Comparison of ENCODE assay signal across 10 mouse cellular contexts in genomic region chr11:49251380-49251761, GRCm38 (mm10). TPM values are rescaled to one million over a fixed set of nuclear protein-coding genes. Genes with fewer than 3 reads are reported as not detected.
DNase-seq lines count a peak whose midpoint lies in the region; ATAC-seq and TF ChIP-seq lines count a peak whose summit lies in the region.
"Had no signal": no experiment of that assay in that cellular context is flagged by ENCODE, and none has a peak within 500 bp of the region (broad histone marks: within the 10 kb centered on the region; RNA-seq: fewer than 3 reads in every experiment).

No protein-coding gene starts in this region.

- ATAC-seq in forebrain, embryonic 16.5 days = no peak
- no peak for ATAC-seq in liver, postnatal 0 days

- no peaks in the 10 kb centered on the region for H3K27me3 ChIP-seq in heart, embryonic 10.5 days (ENCODE audit: insufficient read depth, poor library complexity, severe bottlenecking)
- H3K27me3 ChIP-seq in C2C12 (ENCODE audit: control insufficient read depth, insufficient read depth, insufficient read length) = no peaks in the 10 kb centered on the region
- H3K27me3 ChIP-seq in forebrain, embryonic 16.5 days (replicated peaks; ENCODE audit: control insufficient read depth, insufficient read depth, low read length) = no peaks in the 10 kb centered on the region
- no peaks in the 10 kb centered on the region for H3K27me3 ChIP-seq in liver, postnatal 0 days (ENCODE audit: insufficient read depth, low read length)

- no peak for TF ChIP-seq EP300 in liver, postnatal 0 days (IDR thresholded peaks at IDR 0.05; ENCODE audit: low read depth)

- peaks cover 46% of the 10 kb centered on the region for H3K4me1 ChIP-seq in heart, embryonic 10.5 days
- peaks cover 14% of the 10 kb centered on the region for H3K4me1 ChIP-seq in forebrain, embryonic 16.5 days (replicated peaks; ENCODE audit: control insufficient read depth, insufficient read depth, low read length)
- H3K4me1 ChIP-seq in liver, postnatal 0 days (ENCODE audit: insufficient read depth) = peaks cover 62% of the 10 kb centered on the region

- TF ChIP-seq CTCF in C2C12 (IDR thresholded peaks at IDR 0.05; ENCODE audit: control insufficient read depth, insufficient read depth, insufficient read length) = no peak
- TF ChIP-seq CTCF in liver, postnatal 0 days (IDR thresholded peaks at IDR 0.05; ENCODE audit: low read depth) = no peak

- H3K9ac ChIP-seq in forebrain, embryonic 16.5 days (replicated peaks; ENCODE audit: low read depth, low read length) = peak overlapping the region; percentile 84; the same call in 1 of the 2 replicates
- peak overlapping the region; percentile 92 for H3K9ac ChIP-seq in liver, postnatal 0 days (replicated peaks)

- H3K9me3 ChIP-seq in heart, embryonic 10.5 days = no peaks in the 10 kb centered on the region
- H3K9me3 ChIP-seq in forebrain, embryonic 16.5 days (ENCODE audit: control insufficient read depth, low read length) = no peaks in the 10 kb centered on the region
- H3K9me3 ChIP-seq in liver, postnatal 0 days (ENCODE audit: low read length) = no peaks in the 10 kb centered on the region

- H3K36me3 ChIP-seq in heart, embryonic 10.5 days = peaks cover 36% of the 10 kb centered on the region
- H3K36me3 ChIP-seq in C2C12 (ENCODE audit: control insufficient read depth, insufficient read depth) = peaks cover 47% of the 10 kb centered on the region
- no peaks in the 10 kb centered on the region for H3K36me3 ChIP-seq in forebrain, embryonic 16.5 days (ENCODE audit: control insufficient read depth, insufficient read depth)
- H3K36me3 ChIP-seq in liver, postnatal 0 days (replicated peaks; ENCODE audit: insufficient read depth, low read length) = peaks cover 41% of the 10 kb centered on the region

- H3K4me2 ChIP-seq in forebrain, embryonic 16.5 days (ENCODE audit: low read length) = peak overlapping the region; percentile 76
- H3K4me2 ChIP-seq in liver, postnatal 0 days (ENCODE audit: low read depth, low read length) = peak overlapping the region; percentile 95

- DNase-seq in heart, embryonic 10.5 days (ENCODE audit: low spot score) = no peak
- DNase-seq in heart, adult 11 months = no peak
- DNase-seq in liver, postnatal 0 days = no peak
- DNase-seq in cerebellum, postnatal 36 days = no peak
- DNase-seq in cerebellum, postnatal 25 days = no peak
- DNase-seq in gastrocnemius, postnatal 4 days (ENCODE audit: low spot score in 2 of 2) = no peak

- H3K27ac ChIP-seq in heart, embryonic 10.5 days = peak overlapping the region; percentile 97; the same call in 1 of the 2 replicates
- H3K27ac ChIP-seq in forebrain, embryonic 16.5 days (ENCODE audit: low read length) = no peak overlapping the region
- peak overlapping the region; percentile 98 for H3K27ac ChIP-seq in liver, postnatal 0 days (ENCODE audit: low read depth)

- peak overlapping the region; percentile 83 for H3K4me3 ChIP-seq in heart, embryonic 10.5 days
- H3K4me3 ChIP-seq in C2C12 (ENCODE audit: insufficient read depth, poor library complexity, severe bottlenecking) = peak overlapping the region; percentile 68
- H3K4me3 ChIP-seq in forebrain, embryonic 16.5 days (replicated peaks; ENCODE audit: low read length) = no peak overlapping the region; the same call in 1 of the 2 replicates
- H3K4me3 ChIP-seq in liver, postnatal 0 days (ENCODE audit: low read depth, low read length) = peak overlapping the region; percentile 80

- H3ac ChIP-seq in C2C12 (ENCODE audit: control insufficient read depth, insufficient read length, low read depth) = peak overlapping the region; percentile 5

- H3K79me3 ChIP-seq in C2C12 (ENCODE audit: low read depth) = peaks cover 34% of the 10 kb centered on the region

- peaks cover 62% of the 10 kb centered on the region for H3K79me2 ChIP-seq in C2C12 (ENCODE audit: control insufficient read depth, insufficient read depth)

- 70% methylated on average over 7 of the region's 7 CpGs for WGBS in heart, embryonic 10.5 days
- WGBS in forebrain, embryonic 16.5 days = 72% methylated on average over 7 of the region's 7 CpGs
- 16% methylated on average over 7 of the region's 7 CpGs for WGBS in liver, postnatal 0 days (ENCODE audit: insufficient replicate concordance)

TF ChIP-seq in C2C12, 6 proteins besides CTCF, POLR2A, EP300 and RAD21:
- TF ChIP-seq MYOG (IDR thresholded peaks at IDR 0.05; ENCODE audit: control insufficient read depth, extremely low read depth, insufficient read length) = no peak
- no peak for TF ChIP-seq MYOD1 (IDR thresholded peaks at IDR 0.05; ENCODE audit: control insufficient read depth, insufficient read length, low read depth)
- no peak for TF ChIP-seq CEBPB (IDR thresholded peaks at IDR 0.05; ENCODE audit: low read depth)
- TF ChIP-seq MAX (IDR thresholded peaks at IDR 0.05) = no peak
- TF ChIP-seq FOSL1 (IDR thresholded peaks at IDR 0.05; ENCODE audit: insufficient read depth, low read length, poor library complexity, severe bottlenecking) = no peak
- no peak for TF ChIP-seq USF1 (IDR thresholded peaks at IDR 0.05; ENCODE audit: low read depth)

RNA-seq across cellular contexts. Expression of gene Mgat1, which starts 7.4 kb away (rescaled TPM):
- polyA plus RNA-seq in heart, embryonic 10.5 days (2016; fragmentation: Nextera tagmentation; extraction: Ambion mirVana) = 41.1 and 46.9 TPM in 2 replicates
- 44.5 TPM for polyA plus RNA-seq in C2C12 (2012; fragmentation: generic; extraction: Trizol)
- 28.0 and 31.8 TPM in 2 replicates for polyA plus RNA-seq in forebrain, embryonic 16.5 days (2015; fragmentation: Nextera tagmentation; extraction: Ambion mirVana)
- polyA plus RNA-seq in liver, postnatal 0 days (2015; fragmentation: Nextera tagmentation; extraction: Ambion mirVana) = 56.3 and 58.2 TPM in 2 replicates
- 10 to 100 TPM; 61.3 to 67.4 TPM for total RNA-seq in gastrocnemius, postnatal 4 days (2021)

RNA-seq across cellular contexts. Expression of gene Olfr1393, which starts 26.7 kb away (rescaled TPM):
- not detected in 2 replicates for polyA plus RNA-seq in heart, embryonic 10.5 days (2016; fragmentation: Nextera tagmentation; extraction: Ambion mirVana)
- not detected for polyA plus RNA-seq in C2C12 (2012; fragmentation: generic; extraction: Trizol)
- polyA plus RNA-seq in forebrain, embryonic 16.5 days (2015; fragmentation: Nextera tagmentation; extraction: Ambion mirVana) = not detected in 2 replicates
- polyA plus RNA-seq in liver, postnatal 0 days (2015; fragmentation: Nextera tagmentation; extraction: Ambion mirVana) = 0.05 and 0.07 TPM in 2 replicates
- total RNA-seq in gastrocnemius, postnatal 4 days (2021) = under 1 TPM; 0.16 to 0.22 TPM
- polyA plus RNA-seq: thymus, postnatal 0 days had no signal

RNA-seq across cellular contexts. Expression of gene Olfr1392, which starts 33.7 kb away (rescaled TPM):
- polyA plus RNA-seq in heart, embryonic 10.5 days (2016; fragmentation: Nextera tagmentation; extraction: Ambion mirVana) = not detected in 2 replicates
- not detected for polyA plus RNA-seq in C2C12 (2012; fragmentation: generic; extraction: Trizol)
- polyA plus RNA-seq in forebrain, embryonic 16.5 days (2015; fragmentation: Nextera tagmentation; extraction: Ambion mirVana) = not detected in 2 replicates
- not detected in 2 replicates for polyA plus RNA-seq in liver, postnatal 0 days (2015; fragmentation: Nextera tagmentation; extraction: Ambion mirVana)
- total RNA-seq in gastrocnemius, postnatal 4 days (2021) = not detected
- polyA plus RNA-seq: thymus, postnatal 0 days had no signal

RNA-seq across cellular contexts. Expression of gene Zfp62, which starts 48.3 kb away (rescaled TPM):
- polyA plus RNA-seq in heart, embryonic 10.5 days (2016; fragmentation: Nextera tagmentation; extraction: Ambion mirVana) = 32.8 and 34.6 TPM in 2 replicates
- polyA plus RNA-seq in C2C12 (2012; fragmentation: generic; extraction: Trizol) = 3.3 TPM
- polyA plus RNA-seq in forebrain, embryonic 16.5 days (2015; fragmentation: Nextera tagmentation; extraction: Ambion mirVana) = 59.1 and 64.9 TPM in 2 replicates
- polyA plus RNA-seq in liver, postnatal 0 days (2015; fragmentation: Nextera tagmentation; extraction: Ambion mirVana) = 8.6 and 8.8 TPM in 2 replicates
- total RNA-seq in gastrocnemius, postnatal 4 days (2021) = 10 to 100 TPM; 30.4 to 39.9 TPM

RNA-seq across cellular contexts. Expression of gene Olfr10, which starts 53.2 kb away (rescaled TPM):
- polyA plus RNA-seq in heart, embryonic 10.5 days (2016; fragmentation: Nextera tagmentation; extraction: Ambion mirVana) = not detected in 2 replicates
- polyA plus RNA-seq in C2C12 (2012; fragmentation: generic; extraction: Trizol) = not detected
- not detected in 2 replicates for polyA plus RNA-seq in forebrain, embryonic 16.5 days (2015; fragmentation: Nextera tagmentation; extraction: Ambion mirVana)
- polyA plus RNA-seq in liver, postnatal 0 days (2015; fragmentation: Nextera tagmentation; extraction: Ambion mirVana) = not detected in 2 replicates
- not detected for total RNA-seq in gastrocnemius, postnatal 4 days (2021)
- polyA plus RNA-seq: large intestine, adult 2 months; thymus, postnatal 0 days had no signal
